Mouse (Mus musculus) CD4-positive, CD25-positive, alpha-beta regulatory T cell, adult 2 months (primary cell): ENCODE data around the gene Mtcl1.

Source experiments
- DNase-seq: peaks from one replicate; pipeline ENCODE4 v3.0.0-alpha.2; 2012; ENCODE audit warnings: low read depth, low spot score

Mtcl1 gene

DNA sequence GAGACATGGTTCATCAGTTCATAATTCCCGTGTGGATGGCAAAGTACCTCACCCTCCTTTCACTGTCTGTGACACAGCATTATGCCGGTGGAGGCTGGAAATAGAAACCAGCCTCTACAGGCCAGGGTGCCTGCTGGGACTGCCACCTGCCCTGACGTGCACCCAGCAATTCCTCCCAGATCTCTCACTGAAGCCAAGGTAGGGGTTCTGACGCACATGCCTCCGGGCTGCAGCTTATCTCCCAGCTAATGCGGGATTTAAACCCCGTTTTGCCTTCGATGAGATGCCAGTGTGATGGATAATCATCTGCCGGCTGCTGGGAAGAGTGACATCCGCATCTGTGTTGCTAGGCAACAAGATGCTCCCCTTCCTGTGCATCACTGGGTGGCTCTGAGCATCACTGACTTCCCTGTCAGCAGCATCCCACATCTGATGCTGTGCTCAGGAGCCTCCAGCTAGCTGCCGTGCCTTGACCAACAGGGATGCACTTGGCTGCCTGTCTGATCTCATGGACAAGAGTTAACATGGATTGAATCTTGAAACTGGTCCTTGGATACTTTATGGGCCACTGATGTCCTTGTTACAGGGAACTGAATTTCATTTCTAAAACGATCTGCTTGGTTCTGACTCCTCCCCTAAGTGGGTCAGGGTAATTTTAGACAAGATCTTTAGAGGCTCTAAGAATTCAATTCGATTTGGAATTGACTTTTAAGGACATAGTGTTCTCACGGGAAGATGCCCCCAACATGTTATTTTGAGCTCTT lies 123.9 kb downstream of the Mtcl1 start:
- no peak for DNase-seq

- DNase-seq, result no peak
These were observed 124.7 kb downstream of the Mtcl1 start for GRCm38 (mm10) chr17:66324836-66325235.

- no peak for DNase-seq
These were observed 126.8 kb downstream of the Mtcl1 start for GRCm38 (mm10) chr17:66322646-66323255.

GRCm38 (mm10) chr17:66321933-66322332 lies 127.6 kb downstream of the Mtcl1 start:
- no peak for DNase-seq

GRCm38 (mm10) chr17:66320716-66321372 lies 128.7 kb downstream of the Mtcl1 start:
- no peak for DNase-seq

DNA sequence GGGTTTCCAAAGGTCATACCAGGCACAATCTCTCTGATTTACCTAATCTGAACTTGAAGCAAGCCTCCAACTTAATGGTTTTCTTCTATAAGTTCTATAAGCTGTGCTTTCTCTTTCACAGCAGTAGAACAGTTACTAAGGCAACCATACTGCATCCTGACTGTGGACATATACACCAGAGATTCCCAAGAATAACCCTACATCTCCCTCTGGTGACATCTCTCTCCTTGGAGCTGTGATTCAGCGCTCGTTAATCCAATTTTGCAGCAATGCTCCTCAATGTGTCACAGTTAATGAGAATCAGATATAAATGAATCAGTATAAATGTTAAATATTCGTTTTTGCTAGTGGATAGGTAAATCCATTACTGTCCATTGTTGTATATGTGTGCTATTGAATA lies 131.5 kb downstream of the Mtcl1 start:
- DNase-seq, result no peak

DNA sequence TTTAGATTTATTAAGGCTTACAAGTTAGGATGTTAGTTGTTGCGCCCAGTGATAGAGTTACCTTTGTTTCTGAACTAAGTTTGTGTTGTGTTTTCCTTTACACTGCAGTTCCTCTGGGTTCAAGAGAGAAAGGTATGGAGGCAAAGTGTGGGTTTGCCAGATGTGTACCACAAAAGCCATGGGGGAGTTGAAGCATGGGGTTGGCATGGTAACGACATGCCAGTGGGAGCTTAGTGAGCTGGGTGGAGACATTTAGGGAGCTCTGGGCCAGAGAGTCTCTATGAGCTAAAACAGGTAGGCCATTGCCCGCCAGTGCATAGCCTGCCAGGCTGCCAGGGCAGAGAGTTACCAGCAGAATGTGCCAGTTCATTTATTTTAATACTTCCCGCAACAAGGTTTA lies 132.0 kb downstream of the Mtcl1 start:
- no peak for DNase-seq

- no peak for DNase-seq
These were observed 132.4 kb downstream of the Mtcl1 start for GRCm38 (mm10) chr17:66317156-66317555.

DNA sequence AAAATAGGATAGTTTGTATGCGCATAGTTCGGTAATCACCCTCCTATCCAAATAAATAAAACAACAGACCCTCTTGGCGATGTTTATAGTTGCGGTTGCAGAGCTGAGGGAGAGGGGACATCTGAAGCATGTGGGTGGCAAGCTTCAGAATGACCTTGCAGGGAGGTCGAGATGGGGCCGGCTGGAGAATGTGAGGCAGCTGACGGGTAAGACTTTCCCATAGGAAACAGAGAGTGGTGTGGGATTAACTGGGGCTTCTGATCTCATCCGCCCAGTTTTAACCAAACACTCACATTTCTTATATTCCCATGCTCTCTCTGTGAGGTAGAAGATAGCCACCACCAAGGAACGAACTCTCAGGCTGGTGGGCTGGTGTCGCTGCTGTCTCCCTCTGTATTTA lies 134.1 kb downstream of the Mtcl1 start:
- no peak for DNase-seq

- no peak for DNase-seq
These were observed 134.8 kb downstream of the Mtcl1 start for GRCm38 (mm10) chr17:66314566-66315285.

DNA sequence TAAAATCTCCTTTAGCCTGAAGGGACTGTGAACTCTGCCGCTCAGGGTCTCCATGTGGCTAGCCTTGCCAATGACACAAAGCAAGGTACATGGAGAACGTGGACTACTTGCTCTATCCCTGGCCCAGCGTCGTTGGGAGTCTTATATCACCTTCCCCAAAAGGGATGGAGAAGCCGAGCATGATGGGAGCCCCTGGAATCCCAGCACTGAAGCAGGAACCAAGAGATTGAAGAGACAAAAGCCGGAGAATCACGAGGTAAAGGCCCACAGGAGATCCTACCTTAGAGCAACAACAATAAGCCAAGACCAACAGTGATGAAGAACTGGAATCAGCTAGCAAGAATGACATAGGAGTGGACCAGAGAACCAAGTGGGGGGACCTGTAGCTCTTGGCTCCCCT lies 147.6 kb downstream of the Mtcl1 start:
- DNase-seq, result no peak

GRCm38 (mm10) chr17:66301267-66301666 lies 148.3 kb downstream of the Mtcl1 start:
- DNase-seq, result no peak

GRCm38 (mm10) chr17:66297721-66298120 lies 151.8 kb downstream of the Mtcl1 start:
- no peak for DNase-seq

DNA sequence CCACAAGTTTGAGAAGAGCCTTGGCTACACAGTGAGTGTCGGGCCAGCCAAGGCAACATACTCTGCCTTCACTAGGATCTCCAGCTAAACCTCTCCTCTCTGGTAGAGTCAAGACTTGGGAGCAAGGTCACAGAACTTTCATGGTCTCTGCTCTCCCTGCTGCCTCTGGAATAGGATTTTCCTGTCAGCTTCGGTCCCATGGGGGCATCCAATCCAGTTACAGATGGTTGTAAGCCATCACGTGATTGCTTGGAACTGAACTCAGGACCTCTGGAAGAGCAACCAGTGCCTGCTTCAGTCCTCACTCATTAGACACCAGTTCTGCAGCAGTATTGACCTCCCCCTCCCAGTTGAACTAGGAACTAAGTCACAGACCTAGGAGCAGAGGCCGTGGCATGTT lies 156.0 kb downstream of the Mtcl1 start:
- DNase-seq, result no peak

DNA sequence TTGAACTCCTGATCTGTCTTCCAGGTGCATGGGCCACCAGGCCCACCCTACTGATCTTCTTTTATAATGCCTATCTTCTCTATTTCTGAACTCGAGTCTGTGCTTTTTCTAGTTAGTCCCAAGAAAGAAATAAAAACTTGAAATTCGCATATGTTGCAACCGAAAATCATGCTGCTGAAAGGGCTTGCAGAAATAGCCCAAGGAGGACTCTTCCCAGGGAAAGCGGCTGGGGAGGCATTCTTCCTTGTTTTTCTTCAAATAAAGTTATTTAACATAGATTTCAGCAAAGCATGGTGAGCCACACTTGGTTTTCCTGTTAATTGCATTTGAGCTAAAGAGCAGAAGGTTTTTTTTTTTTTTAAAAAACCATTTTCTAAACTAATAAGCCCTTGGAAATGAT lies 159.7 kb downstream of the Mtcl1 start:
- no peak for DNase-seq
